Mouse (Mus musculus) heart, embryonic 15.5 days (tissue): Measurements from ENCODE around the gene Raly. TPM values are rescaled to one million over a fixed set of nuclear protein-coding genes. Genes with fewer than 3 reads are reported as not detected.

Experiments
- ATAC-seq: fragments of 200-750 bp; cut with Nextera tagmentation; replicated peaks from 2 replicates; pipeline ENCODE4 v1.8.0; 2017; ENCODE audit warnings: low read depth, moderate TSS enrichment; ENCODE audit not compliant: insufficient number of reproducible peaks, insufficient read depth, low FRiP score
- H3K27ac ChIP-seq: fragments of 300-500 bp; sonication (generic); 2 replicates; pipeline ENCODE4 v1.5.1; 2015; ENCODE audit warnings: mild to moderate bottlenecking, inconsistent platforms
- H3K27me3 ChIP-seq: fragments of 300-500 bp; sonication (generic); 2 replicates; pipeline ENCODE4 v1.6.1; 2015; ENCODE audit warnings: inconsistent platforms
- H3K36me3 ChIP-seq: fragments of 300-500 bp; sonication (generic); 2 replicates; pipeline ENCODE4 v1.6.1; 2015; ENCODE audit warnings: mild to moderate bottlenecking, inconsistent platforms
- H3K4me1 ChIP-seq: fragments of 300-500 bp; sonication (generic); replicated peaks from 2 replicates; pipeline ENCODE4 v1.6.1; 2015; ENCODE audit warnings: inconsistent platforms
- H3K4me2 ChIP-seq: fragments of 300-500 bp; sonication (generic); 2 replicates; pipeline ENCODE4 v1.6.1; 2015; ENCODE audit warnings: inconsistent platforms, mild to moderate bottlenecking, moderate library complexity
- H3K4me3 ChIP-seq: fragments of 300-500 bp; sonication (generic); 2 replicates; pipeline ENCODE4 v1.5.1; 2015; ENCODE audit warnings: mild to moderate bottlenecking, inconsistent platforms
- H3K9ac ChIP-seq: fragments of 300-500 bp; sonication (generic); 2 replicates; pipeline ENCODE4 v1.6.1; 2015; ENCODE audit warnings: mild to moderate bottlenecking, inconsistent platforms
- H3K9me3 ChIP-seq: fragments of 300-500 bp; sonication (generic); replicated peaks from 2 replicates; pipeline ENCODE4 v1.6.1; 2016; ENCODE audit warnings: inconsistent platforms
- WGBS: fragments of 180-500 bp; shearing (Covaris S2); methylation state at CpG from one replicate; pipeline ENCODE4 v1.1.7; 2015; ENCODE audit warnings: mixed read lengths; 5-methylcytosine and 5-hydroxymethylcytosine counted together
- polyA plus RNA-seq: library from polyadenylated mRNA; unstranded; fragments of >200 nt; fragmentation: Nextera tagmentation; extraction: Ambion mirVana; gene quantifications from 2 replicates; pipeline ENCODE4 v1.2.1, GENCODE M21; 2015

Gene Raly
- polyA plus RNA-seq, 1 experiment from 2014 or later = 28.9 TPM

- no peak for ATAC-seq
- H3K9me3 ChIP-seq = no peaks in the 10 kb centered on the region
- H3K4me3 ChIP-seq = no peak overlapping the region
- peaks cover 62% of the 10 kb centered on the region for H3K4me1 ChIP-seq
- no peak overlapping the region for H3K4me2 ChIP-seq
- no peaks in the 10 kb centered on the region for H3K36me3 ChIP-seq
- no peaks in the 10 kb centered on the region for H3K27me3 ChIP-seq
- WGBS = 51% methylated on average over 3 of the region's 3 CpGs
- no peak overlapping the region for H3K27ac ChIP-seq
- H3K9ac ChIP-seq = no peak overlapping the region
Measured at GRCm38 (mm10) chr2:154817089-154817488, 26.2 kb downstream of the Raly start.

DNA sequence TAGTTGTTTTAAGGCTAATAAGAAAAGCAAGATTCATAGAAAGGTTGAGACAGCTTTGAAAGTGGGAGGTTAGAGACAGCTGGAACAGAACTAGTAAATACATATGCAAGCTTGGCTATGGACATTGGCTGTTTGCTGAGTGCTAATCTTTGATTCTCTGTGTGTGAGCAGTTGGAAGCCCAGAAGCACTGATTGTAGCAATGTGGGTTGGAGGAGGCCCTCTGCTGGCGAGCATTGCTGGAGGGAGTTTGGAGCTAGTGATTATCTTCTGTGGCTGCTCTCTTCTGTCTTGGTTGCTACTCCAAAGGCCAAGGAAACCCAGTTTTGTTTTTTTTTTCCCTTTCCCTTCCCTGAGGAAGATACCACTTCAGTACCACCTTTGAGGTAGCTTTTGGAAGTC, 26.9 kb downstream of the Raly start:
- Histone ChIP-seq H3K27ac (no peak overlapping the region), H3K27me3 (no peaks in the 10 kb centered on the region), H3K9ac (no peak overlapping the region), H3K4me2 (no peak overlapping the region), H3K4me3 (no peak overlapping the region), H3K4me1 (peaks cover 56% of the 10 kb centered on the region), H3K36me3 (no peaks in the 10 kb centered on the region; the same call in 1 of the 2 replicates), H3K9me3 (no peaks in the 10 kb centered on the region)
- WGBS = 13% methylated on average over 1 of the region's 1 CpGs
- no peak for ATAC-seq

DNA sequence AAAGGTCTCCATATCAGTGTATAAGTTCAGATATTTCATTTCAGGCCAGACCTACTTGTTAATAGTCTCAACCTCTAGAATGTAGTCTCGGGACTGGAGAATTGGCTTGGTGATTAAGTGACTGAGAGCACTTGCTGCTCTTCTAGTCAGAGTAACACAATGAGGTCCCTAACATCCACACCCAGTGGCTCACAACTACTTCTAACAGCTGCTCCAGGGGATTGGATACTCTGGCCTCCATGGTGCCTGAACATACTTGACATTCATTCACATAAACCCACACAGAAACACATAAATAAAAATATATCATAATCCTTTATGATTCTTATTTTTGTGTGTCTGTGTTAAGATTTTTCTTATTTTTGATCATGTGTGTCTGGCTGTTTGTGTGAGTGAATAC, 27.7 kb downstream of the Raly start:
- no peak for ATAC-seq
- Histone ChIP-seq H3K36me3 (no peaks in the 10 kb centered on the region; the same call in 1 of the 2 replicates), H3K27ac (no peak overlapping the region), H3K9ac (no peak overlapping the region), H3K4me3 (no peak overlapping the region), H3K4me1 (peaks cover 55% of the 10 kb centered on the region), H3K27me3 (no peaks in the 10 kb centered on the region), H3K4me2 (no peak overlapping the region), H3K9me3 (no peaks in the 10 kb centered on the region)
- 48% methylated on average over 1 of the region's 1 CpGs for WGBS

DNA sequence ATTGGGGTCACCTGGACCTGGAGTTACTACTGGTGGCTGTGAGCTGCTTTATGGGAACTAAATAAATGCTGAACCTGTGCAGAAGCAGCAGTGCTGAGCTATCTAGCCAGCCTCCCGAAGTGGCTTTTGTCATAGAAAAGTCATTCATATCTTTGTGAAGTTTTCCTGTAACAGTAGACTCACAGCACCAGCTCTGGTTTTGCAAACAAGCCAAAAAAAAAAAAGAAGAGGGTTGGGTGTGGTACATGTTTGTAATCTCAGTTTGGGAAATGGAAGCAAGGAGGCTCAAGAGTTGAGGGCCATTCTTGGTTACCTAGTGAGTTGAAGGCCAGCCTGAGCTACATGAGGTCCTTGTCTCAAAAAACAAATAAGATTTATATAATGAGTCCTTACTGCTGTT, 29.4 kb downstream of the Raly start:
- whole genome bisulfite sequencing = 42% methylated on average over 1 of the region's 1 CpGs
- no peak overlapping the region for H3K9ac ChIP-seq
- no peak overlapping the region for H3K4me2 ChIP-seq
- H3K27ac ChIP-seq = 0 out of 2 replicates have a peak overlapping the region, but pooled peaks have one; percentile 20
- H3K4me3 ChIP-seq = no peak overlapping the region
- H3K4me1 ChIP-seq = peaks cover 54% of the 10 kb centered on the region
- no peaks in the 10 kb centered on the region for H3K27me3 ChIP-seq
- H3K36me3 ChIP-seq = no peaks in the 10 kb centered on the region; the same call in 1 of the 2 replicates
- H3K9me3 ChIP-seq = no peaks in the 10 kb centered on the region
- ATAC-seq = no peak

DNA sequence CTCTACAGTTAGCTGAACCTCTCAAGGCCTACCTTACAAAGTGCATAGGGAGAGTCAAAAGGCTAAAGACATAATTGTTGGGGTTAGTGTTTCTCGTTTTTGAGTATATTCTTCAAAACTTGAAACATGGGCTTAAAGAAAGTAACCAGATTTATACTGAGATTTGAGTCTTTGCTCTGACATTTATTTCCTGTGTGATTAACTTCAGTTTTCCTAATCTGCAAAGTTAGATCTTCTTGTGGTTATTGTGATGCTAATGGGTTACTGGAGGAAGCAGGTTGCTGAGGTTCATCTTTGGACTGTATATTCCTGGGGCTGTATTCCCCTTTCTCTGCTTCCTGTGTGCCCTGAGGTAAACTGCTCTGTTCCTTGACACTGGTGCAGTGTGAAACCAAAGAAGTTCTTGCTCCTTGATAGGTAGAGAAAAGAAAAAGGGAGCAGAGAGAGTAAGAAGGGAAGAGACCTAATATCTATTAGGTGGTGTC, 35.2 kb downstream of the Raly start:
- Histone ChIP-seq H3K9ac (no peak overlapping the region), H3K27me3 (no peaks in the 10 kb centered on the region), H3K9me3 (no peaks in the 10 kb centered on the region), H3K27ac (no peak overlapping the region), H3K4me2 (no peak overlapping the region), H3K4me1 (peaks cover 9% of the 10 kb centered on the region), H3K36me3 (no peaks in the 10 kb centered on the region; the same call in 1 of the 2 replicates), H3K4me3 (no peak overlapping the region)
- WGBS = 74% methylated on average over 1 of the region's 1 CpGs
- ATAC-seq = no peak

DNA sequence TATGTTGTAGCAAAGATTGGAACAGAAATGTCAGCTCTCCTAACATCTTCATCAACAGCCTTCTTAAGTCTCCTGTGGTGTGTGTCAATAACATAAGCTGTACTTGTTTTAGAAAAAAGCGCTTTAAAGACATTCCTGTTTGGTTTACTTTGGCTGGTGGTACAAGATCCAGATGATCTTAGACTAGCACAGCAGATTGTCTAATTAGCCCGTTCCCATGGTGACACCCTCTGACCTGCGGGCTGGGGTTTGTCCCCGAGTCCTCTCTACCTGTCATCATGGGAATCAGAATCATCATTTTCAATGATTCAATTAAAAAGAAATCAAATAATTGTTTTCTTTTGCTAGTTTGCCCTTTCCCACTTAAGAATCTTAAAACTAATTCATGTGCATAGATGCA, 36.6 kb downstream of the Raly start:
- H3K9me3 ChIP-seq = no peaks in the 10 kb centered on the region
- no peaks in the 10 kb centered on the region for H3K27me3 ChIP-seq
- H3K4me1 ChIP-seq = peaks cover 13% of the 10 kb centered on the region
- 84% methylated on average over 4 of the region's 4 CpGs for WGBS
- H3K4me2 ChIP-seq = no peak overlapping the region
- H3K4me3 ChIP-seq = no peak overlapping the region
- no peak overlapping the region for H3K9ac ChIP-seq
- no peaks in the 10 kb centered on the region; the same call in 1 of the 2 replicates for H3K36me3 ChIP-seq
- H3K27ac ChIP-seq = no peak overlapping the region
- no peak for ATAC-seq

DNA sequence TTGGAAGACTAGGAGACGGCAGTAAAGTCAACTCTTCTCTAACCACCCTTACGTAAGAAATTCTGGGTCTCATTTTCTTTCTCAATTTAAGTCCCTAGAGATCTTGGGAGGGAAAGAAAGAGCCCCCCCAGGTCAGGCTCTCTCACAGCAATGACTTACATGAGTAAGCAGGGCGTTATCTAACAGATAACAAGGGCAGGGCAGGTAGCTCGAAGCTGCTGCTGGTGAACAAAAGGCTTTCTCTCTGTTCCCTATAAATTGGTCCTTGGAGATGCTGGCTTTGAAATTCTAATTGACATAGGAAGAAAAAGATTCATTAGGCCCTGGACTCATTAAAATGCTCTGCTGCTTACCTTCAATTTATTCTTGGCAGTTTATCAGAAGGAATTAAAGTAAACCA, 41.6 kb downstream of the Raly start:
- Histone ChIP-seq H3K36me3 (no peaks in the 10 kb centered on the region), H3K4me2 (no peak overlapping the region), H3K9me3 (no peaks in the 10 kb centered on the region), H3K4me3 (no peak overlapping the region), H3K27me3 (no peaks in the 10 kb centered on the region), H3K9ac (no peak overlapping the region), H3K4me1 (peaks cover 15% of the 10 kb centered on the region), H3K27ac (no peak overlapping the region)
- 51% methylated on average over 4 of the region's 4 CpGs for WGBS
- ATAC-seq = no peak

DNA sequence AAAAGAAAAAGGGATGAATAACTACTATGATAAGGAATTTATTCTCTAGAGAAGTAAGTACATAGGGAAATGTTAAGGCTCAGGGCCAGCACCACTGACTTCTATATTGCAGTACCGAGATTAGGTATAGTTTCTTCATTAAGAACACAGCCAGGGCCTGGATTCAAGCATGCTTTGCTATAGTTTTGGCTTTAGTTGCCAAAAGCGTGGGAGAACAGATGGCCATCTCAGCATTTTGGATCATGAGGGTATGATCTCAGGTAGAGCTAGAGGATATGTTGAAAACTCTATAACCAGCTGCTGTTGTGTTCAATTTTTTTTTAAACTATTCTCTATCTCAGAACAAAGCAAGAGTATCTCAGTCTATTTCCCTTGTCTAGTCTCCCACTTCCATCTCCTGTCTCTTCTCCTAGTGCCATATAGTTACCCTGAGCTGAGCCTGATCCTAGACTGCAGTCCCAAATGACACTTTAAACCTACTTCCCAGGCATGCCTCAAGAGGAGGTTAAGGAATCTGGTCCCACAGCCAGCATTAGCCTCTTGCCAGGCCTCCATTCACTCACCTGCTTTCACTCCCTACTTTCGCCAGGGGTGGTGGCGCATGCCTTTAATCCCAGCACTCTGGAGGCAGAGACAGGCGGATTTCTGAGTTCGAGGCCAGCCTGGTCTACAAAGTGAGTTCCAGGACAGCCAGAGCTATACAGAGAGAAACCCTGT, 43.4 kb downstream of the Raly start:
- H3K9me3 ChIP-seq = no peaks in the 10 kb centered on the region
- H3K27me3 ChIP-seq = no peaks in the 10 kb centered on the region
- no peak overlapping the region for H3K9ac ChIP-seq
- no peaks in the 10 kb centered on the region for H3K36me3 ChIP-seq
- 92% methylated on average over 6 of the region's 6 CpGs for WGBS
- H3K4me1 ChIP-seq = peaks cover 15% of the 10 kb centered on the region
- no peak for ATAC-seq
- H3K27ac ChIP-seq = no peak overlapping the region
- no peak overlapping the region for H3K4me2 ChIP-seq
- no peak overlapping the region for H3K4me3 ChIP-seq

- 76% methylated on average over 2 of the region's 2 CpGs for WGBS
- ATAC-seq = no peak
- Histone ChIP-seq H3K4me1 (peaks cover 9% of the 10 kb centered on the region), H3K9ac (no peak overlapping the region), H3K9me3 (peaks cover 4% of the 10 kb centered on the region), H3K27ac (no peak overlapping the region), H3K36me3 (no peaks in the 10 kb centered on the region), H3K4me3 (no peak overlapping the region), H3K4me2 (no peak overlapping the region), H3K27me3 (no peaks in the 10 kb centered on the region)
Measured at GRCm38 (mm10) chr2:154836537-154836936, 45.6 kb downstream of the Raly start.

- Histone ChIP-seq H3K4me2 (no peak overlapping the region), H3K9ac (no peak overlapping the region), H3K27ac (no peak overlapping the region), H3K27me3 (no peaks in the 10 kb centered on the region), H3K36me3 (no peaks in the 10 kb centered on the region), H3K4me3 (no peak overlapping the region), H3K4me1 (no peaks in the 10 kb centered on the region), H3K9me3 (no peaks in the 10 kb centered on the region)
- no peak for ATAC-seq
Measured at GRCm38 (mm10) chr2:154848086-154848485, 57.2 kb downstream of the Raly start.

GRCm38 (mm10) chr2:154855383-154855782, 64.5 kb downstream of the Raly start:
- H3K4me2 ChIP-seq = no peak overlapping the region
- no peak overlapping the region for H3K9ac ChIP-seq
- no peaks in the 10 kb centered on the region for H3K27me3 ChIP-seq
- no peaks in the 10 kb centered on the region for H3K9me3 ChIP-seq
- no peak overlapping the region for H3K27ac ChIP-seq
- H3K36me3 ChIP-seq = peaks cover 27% of the 10 kb centered on the region
- WGBS = 80% methylated on average over 1 of the region's 1 CpGs
- ATAC-seq = no peak
- H3K4me3 ChIP-seq = no peak overlapping the region
- H3K4me1 ChIP-seq = peaks cover 18% of the 10 kb centered on the region

GRCm38 (mm10) chr2:154863672-154864071, 72.8 kb downstream of the Raly start:
- WGBS = 93% methylated on average over 13 of the region's 13 CpGs
- Histone ChIP-seq H3K36me3 (peaks cover 83% of the 10 kb centered on the region), H3K27ac (no peak overlapping the region), H3K27me3 (no peaks in the 10 kb centered on the region), H3K4me2 (no peak overlapping the region), H3K4me1 (no peaks in the 10 kb centered on the region), H3K9ac (no peak overlapping the region), H3K4me3 (no peak overlapping the region), H3K9me3 (no peaks in the 10 kb centered on the region)
- ATAC-seq = no peak
